Mouse (Mus musculus) heart, postnatal 25 days (tissue): ENCODE results near the gene Csf2rb. TPM values are rescaled to one million over a fixed set of nuclear protein-coding genes. Genes with fewer than 3 reads are reported as not detected.
A peak's percentile ranks its signal among the peaks of the same experiment; 100 is the strongest.
"Not testable (repeated sequence)": the region's sequence is repeated elsewhere in the genome, so short reads cannot be mapped to it uniquely, and the experiment has no call there.

ENCODE experiments used
- DNase-seq: peaks from one replicate; pipeline ENCODE4 v3.0.0; 2022; ENCODE audit warnings: low spot score
- intact Hi-C: fragments of 180-260 bp; cut with DNase I; formaldehyde crosslinking; loops from one replicate; pipeline ENCODE4 v1.15.1; 2025
- total RNA-seq, 2 experiments: library from RNA; stranded (reverse); gene quantifications; 2 replicates each; pipeline ENCODE4 v1.2.3; 2021

Csf2rb gene
- 1 to 10 TPM; 2.5 TPM for total RNA-seq

DNA sequence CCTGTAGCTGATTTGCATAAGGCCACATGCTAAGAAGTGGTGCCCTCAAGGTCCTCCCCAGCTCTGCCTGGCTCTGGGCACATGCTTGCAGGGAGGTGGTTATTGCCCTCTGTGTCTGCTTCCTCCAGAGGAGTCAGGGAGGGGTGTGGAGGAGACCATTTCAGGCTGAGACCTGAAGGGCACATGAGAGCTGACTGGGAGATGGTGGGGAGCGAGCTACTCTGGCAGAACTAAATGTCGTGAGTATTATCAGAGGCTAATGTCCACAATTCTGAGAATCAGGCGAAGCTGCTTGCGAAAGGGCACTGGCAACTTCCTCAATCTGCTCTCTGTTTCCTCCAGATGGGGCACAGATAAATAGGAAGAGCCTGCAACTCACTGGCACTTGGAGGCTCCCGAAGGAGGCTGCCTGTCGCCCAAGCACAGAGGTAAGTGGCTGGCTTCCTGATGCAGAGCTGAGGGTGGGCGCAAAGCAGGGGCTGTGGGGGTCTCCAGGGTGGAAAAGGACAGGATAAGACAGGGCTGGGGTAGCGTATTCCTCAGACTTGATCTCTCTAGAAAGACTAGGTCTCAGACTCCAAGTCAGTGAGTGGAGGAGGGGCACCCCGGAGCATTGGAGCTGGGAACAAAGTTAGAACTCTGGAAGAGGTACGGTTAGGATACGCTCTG, at the start of gene Csf2rb:
Gene Csf2rb, plus strand, starts transcription at position 82 of the 669 bp plus-strand sequence.
- intact Hi-C loops = no loop called here
- DNase-seq = no peak

DNA sequence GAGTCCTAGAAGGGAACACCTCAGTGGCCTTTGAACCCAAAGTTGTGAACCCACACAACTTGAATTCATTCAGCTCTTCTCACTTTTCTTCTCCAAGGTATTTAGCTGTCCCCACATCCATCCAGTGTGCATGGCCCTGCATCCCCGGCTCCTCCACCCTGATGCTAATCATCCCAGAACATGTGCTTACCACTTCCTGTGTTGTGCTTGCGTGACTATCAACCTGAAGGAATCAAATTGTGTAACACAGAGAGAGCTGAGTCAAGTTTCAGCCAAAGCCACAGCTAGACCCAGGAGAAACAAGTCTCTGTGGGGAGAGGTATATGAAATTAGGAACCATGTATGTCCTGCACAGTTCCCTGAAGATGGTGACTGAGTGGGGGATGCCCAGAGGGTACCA, 47.2 kb upstream of the Csf2rb start:
- intact Hi-C loops = no loop called here
- no peak for DNase-seq

DNA sequence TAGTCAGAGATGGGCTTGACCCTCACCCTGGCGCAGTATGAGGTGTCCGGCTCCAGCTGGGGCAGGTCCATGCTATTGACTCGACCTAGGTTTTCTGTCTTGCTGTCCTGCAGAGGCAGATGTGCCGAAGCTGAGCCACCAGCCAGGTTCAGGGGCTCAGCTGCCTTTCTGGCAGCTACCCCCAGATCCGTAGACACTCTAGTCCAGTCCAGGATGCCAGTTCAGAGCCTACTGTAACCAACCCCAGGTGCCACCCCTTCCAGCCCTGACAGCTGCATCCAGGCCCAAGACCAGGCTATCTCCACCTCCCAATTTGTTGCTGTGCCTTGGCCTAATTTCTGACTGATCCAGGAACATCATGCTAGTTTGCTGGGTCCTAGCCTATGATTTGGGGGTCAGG, 37.6 kb upstream of the Csf2rb start:
- intact Hi-C loops = no loop called here
- no peak for DNase-seq

DNA sequence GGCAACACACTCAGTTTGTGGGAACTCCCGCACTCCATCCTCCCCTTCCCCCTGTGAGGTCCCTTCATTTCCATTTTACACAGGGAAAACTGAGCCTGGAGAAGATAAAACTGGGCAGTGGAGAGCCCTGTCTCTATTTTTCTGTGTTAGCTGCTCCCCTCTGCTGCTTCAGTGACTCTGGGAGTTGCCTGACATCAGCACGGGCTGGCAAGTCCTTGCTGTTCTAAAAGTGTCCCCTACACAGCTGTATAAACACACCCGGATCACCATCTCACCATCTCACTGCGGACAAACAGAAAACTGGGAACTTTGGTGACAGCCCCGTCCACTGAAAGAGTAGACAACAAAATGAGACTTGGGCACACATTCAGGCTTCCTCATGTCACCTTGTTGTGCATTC, 35.8 kb upstream of the Csf2rb start:
- intact Hi-C loops, DNase-seq: not testable (repeated sequence)

DNA sequence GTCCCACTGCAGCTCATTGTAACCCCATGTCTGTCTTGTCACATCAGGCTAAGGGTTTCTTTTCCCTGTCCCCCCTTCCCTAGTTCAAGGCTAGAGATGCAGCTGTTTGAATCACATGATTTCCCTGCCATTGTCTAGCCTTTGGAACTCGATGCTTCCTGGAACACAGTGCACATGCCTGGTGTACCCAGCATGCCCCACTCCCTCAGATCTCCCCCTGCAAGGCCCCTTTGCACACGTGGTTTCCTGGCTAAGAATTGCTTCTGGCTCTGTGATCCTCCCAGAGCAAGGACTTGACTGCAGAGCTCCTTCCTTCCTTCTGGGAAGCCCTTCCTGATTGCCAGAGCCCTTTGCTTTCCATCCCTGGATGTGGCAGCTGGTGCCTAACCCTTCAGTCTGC, 32.3 kb upstream of the Csf2rb start:
- DNase-seq = not testable (repeated sequence)

DNA sequence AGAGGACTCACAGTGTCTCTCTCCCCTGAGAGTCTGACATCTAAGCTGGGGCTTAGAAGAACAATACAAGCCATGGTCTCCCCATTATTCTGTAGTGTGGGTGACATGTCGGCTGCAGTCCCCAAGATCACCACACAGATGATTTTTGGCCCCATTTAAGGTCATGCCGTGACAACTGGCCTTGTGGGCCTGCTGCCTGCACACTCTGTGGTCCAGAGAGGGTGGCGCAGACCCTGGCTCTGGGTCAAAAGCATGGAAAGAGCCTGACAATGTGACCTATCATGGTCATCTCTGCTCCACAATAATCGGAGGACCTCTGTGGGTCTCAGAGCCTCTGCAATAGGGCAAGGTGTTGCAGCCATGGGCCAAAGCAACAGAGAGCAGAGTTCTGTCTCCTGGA, 31.8 kb upstream of the Csf2rb start:
- intact Hi-C loops = loop anchor here (1.0 kb wide), 1 partner anchor 44 kb away; no protein-coding TSS in a partner anchor

More for the DNA sequence above, 32.3 kb upstream of the Csf2rb start:
- intact Hi-C loops = not testable (repeated sequence)

DNA sequence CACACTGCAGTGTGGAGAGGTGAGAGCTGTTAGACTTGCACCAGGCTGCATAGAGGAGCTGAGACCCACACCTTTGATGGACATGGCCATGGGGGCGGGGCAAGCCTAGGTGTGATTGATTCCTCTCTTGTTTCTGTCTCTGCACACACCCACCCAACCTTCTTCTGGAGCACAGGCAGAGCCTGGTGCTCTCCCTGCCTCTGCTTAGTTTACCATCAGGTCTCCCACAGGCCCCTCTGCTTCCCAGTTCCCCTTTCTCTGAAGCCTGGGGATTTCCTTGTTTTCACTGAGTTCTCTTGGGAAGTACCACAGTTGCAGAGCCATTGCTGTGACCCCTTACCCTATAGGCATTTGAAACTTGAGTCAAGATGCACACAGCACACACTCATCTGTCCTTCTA, 27.0 kb upstream of the Csf2rb start:
- DNase-seq = no peak
- intact Hi-C loops = no loop called here

More for the DNA sequence above, 31.8 kb upstream of the Csf2rb start:
- DNase-seq = no peak

DNA sequence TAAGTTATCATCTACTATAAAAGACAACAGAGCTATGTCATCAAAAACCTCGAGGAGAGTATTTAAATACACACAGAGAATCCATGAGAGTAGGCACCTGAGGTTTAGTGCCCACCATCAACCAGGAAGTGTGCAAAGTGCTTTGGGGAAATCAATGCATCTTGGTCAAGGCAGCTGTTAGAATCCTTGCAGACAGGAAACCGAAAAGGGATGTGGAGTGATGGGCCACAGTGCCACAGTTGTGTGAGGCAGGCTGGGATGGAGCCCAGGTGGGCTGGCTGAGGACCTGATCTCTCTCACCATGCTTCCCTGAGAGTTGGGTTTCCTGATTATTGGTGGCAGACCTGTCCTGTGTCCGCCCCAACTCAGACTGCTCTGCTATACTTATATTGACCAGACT, 25.9 kb upstream of the Csf2rb start:
- DNase-seq = no peak
- intact Hi-C loops = no loop called here

DNA sequence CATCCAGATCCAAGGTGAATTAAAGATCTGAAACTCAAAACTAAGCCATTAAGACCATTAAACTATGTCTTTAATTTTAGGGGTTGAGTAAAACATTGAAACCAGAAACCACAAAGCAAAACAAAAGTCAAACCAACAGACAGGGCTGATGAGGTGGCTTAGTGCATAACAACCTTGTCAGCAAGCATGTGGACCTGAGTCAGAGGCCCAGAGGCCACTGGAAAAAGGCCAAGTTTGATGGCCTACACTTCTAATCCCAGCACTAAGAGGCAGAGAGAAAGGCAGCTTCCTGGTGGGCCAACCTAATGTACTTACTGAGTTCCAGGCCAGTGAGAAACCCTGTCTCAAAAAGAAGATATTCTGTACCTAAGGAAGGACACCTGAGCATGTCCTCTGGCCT, 24.8 kb upstream of the Csf2rb start:
- intact Hi-C loops = no loop called here
- no peak for DNase-seq

DNA sequence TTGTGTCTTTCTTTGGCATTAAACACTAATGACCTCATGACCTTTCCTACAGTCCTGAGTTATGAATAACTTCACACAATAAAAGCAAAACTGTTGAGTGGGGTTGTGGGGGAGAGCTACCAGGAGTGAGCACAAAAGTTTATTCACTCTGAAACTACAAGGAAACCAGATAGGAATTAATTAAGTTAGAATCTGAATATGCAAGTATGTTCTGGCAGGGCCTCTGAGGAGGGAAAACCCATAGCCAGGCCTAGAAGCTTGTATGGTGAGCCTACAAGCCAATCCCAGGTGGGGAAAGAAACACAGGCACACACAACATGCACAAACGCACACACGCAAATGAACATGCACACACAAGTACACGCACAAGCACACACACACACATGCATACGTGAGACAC, 22.8 kb upstream of the Csf2rb start:
- no peak for DNase-seq
- intact Hi-C loops = no loop called here

DNA sequence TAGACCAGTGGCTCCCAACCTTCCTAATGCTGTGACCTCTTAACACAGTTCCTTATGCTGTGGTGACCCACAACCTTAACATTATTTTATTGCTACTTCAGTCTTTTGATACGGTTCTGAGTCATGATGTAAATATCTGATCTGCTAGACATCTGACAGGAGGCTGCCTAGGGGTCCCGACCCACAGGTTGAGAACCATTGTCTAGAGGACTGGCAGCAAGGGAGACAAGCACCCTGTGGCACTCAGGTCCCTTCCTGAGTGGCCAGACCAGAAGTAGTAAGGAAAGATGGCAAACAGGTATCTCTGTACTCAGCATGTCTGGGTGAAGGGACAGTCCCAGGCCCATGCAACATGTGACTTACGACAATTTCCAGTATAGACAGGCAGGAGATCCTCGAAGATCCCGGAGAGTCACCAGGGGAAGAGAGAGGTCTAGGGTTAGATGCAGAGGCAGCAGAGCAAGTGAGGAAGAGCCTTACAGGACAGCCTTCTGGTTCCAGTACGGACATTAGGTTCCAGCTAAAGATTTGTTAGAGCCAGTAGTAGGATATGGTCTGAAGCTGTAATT, 21.8 kb upstream of the Csf2rb start:
- intact Hi-C loops = no loop called here

DNA sequence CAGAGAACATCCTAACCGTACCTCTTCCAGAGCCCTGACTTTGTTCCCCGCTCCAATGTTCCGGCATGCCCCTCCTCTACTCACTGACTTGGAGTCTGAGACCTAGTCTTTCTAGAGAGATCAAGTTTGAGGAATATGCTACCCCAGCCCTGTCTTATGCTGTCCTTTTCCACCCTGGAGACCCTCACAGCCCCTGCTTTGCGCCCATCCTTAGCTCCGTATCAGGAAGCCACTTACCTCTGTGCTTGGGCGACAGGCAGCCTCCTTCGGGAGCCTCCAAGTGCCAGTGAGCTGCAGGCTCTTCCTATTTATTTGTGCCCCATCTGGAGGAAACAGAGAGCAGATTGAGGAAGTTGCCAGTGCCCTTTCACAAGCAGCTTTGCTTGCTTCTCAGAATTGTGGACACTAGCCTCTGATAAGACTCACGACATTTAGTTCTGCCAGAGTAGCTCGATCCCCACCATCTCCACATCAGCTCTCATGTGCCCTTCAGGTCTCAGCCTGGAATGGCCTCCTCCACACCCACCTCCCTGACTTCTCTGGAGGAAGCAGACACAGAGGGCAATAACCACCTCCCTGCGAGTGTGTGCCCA, 20.1 kb upstream of the Csf2rb start, which contains the start of gene Csf2rb2:
Gene Csf2rb2, minus strand, starts transcription at position 381 of the 593 bp plus-strand sequence.
- intact Hi-C loops = no loop called here
- DNase-seq = no peak

More for the DNA sequence above, 21.8 kb upstream of the Csf2rb start:
- DNase-seq = no peak

DNA sequence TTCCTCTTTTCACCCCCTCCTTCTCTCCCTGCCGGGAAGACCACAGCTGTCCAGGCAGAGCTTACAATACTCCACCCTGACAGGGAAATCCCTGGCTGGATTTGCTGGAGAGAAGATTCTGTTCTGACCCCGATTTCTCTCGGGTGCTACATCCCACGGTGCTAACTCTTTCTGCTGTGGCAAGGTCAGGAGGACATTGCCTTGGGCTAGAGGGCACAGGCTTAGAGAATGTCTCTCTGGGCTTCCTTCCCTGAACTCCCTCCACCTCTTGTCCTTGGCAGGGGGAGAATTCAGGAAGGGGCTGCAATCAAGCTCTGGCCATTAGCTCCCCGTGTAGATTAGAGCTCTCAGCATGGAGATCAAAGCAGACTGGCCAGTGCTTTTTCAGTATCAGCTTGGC, 15.7 kb upstream of the Csf2rb start:
- intact Hi-C loops = no loop called here
- no peak for DNase-seq

DNA sequence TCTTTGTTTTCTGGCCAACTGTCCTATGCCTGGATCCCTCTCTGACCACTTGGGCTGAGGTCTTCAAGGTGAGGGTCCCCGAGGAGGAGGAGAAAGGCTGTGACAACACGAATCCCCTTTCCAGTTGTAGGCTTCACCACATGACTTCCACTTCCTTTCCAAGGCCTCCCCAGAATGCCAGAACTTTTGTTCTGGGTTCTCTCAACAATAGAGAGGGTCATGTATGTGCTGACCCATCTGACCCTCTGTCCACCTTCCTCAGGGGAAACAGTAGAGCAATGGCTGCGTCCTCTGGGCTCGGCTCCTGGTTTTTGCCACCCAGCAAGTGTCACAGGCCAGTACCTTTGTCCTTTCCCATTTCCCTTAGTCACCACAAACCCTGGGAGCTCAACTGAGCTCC, 14.6 kb upstream of the Csf2rb start:
- no peak for DNase-seq
- intact Hi-C loops = no loop called here

DNA sequence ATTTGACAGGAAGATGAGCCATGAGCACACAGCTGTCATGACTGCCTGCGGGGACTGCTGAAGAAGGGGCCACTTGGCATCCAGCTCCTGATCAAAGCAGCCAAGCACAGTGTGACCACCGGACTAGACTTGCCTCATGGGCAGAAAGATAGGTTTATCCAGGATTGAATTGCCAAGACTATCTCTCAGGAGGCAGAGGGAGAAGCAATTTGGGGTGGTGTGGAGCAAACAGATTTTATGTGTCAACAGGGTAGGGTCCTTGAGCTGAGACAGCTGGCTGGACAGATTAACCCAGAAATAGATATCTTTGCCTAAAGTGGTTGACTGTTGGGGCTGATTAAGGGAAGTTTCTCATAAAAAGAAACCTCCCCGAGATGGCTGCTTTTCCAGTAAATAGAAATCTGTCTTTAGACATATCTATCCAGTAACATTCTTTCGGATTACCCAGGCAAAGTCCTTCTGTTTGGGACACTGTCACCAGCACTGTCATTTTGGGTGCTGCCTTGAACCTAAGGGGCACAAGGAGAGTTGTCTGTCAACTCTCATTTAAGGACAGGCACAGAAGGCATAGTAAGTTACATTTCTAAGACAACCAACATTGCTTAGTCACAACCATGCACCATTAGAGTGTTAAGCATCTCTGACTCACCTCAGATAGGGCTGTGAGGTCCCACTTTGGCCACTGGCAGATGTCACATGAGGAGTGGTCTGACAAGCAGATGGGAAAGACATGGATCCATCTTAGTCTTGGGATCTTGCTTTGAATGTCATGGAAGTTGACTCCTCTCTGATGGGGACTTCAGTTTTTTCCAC, 12.9 kb upstream of the Csf2rb start:
- intact Hi-C loops = not testable (repeated sequence)

DNA sequence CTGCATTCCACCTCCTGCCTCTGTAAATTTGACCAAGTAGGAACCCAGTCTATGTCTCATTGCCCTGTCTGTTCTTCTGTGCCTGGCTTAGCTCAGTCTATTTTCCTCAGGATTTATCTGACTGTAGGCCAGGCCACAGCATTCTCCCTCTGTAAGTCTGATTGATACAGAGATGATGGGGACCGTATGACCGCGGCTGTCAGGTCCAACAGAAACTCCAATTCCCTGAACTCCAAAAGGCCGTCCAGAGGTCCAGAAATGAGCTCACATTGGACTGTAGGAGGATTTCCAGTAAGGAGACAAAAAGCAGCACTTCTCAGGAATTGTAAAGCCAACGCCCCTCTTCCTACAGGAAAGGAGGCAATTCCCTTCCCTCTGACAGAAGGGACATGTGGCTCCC, 11.9 kb upstream of the Csf2rb start:
- intact Hi-C loops, DNase-seq: not testable (repeated sequence)

More for the DNA sequence above, 12.9 kb upstream of the Csf2rb start:
- DNase-seq = not testable (repeated sequence)

DNA sequence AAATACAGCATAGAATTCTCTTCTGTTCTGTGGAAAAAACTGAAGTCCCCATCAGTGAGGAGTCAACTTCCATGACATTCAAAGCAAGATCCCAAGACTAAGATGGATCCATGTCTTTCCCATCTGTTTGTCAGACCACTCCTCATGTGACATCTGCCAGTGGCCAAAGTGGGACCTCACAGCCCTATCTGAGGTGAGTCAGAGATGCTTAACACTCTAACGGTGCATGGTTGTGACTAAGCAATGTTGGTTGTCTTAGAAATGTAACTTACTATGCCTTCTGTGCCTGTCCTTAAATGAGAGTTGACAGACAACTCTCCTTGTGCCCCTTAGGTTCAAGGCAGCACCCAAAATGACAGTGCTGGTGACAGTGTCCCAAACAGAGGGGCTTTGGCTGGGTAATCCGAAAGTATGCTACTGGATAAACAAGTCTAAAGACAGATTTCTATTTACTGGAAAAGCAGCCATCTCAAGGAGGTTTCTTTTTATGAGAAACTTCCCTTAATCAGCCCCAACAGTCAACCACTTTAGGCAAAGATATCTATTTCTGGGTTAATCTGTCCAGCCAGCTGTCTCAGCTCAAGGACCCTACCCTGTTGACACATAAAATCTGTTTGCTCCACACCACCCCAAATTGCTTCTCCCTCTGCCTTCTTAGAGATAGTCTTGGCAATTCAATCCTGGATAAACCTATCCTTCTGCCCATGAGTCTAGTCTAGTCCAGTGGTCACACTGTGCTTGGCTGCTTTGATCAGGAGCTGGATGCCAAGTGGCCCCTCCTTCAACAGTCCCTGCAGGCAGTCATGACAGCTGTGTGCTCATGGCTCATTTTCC, 7.0 kb upstream of the Csf2rb start:
- intact Hi-C loops = not testable (repeated sequence)

DNA sequence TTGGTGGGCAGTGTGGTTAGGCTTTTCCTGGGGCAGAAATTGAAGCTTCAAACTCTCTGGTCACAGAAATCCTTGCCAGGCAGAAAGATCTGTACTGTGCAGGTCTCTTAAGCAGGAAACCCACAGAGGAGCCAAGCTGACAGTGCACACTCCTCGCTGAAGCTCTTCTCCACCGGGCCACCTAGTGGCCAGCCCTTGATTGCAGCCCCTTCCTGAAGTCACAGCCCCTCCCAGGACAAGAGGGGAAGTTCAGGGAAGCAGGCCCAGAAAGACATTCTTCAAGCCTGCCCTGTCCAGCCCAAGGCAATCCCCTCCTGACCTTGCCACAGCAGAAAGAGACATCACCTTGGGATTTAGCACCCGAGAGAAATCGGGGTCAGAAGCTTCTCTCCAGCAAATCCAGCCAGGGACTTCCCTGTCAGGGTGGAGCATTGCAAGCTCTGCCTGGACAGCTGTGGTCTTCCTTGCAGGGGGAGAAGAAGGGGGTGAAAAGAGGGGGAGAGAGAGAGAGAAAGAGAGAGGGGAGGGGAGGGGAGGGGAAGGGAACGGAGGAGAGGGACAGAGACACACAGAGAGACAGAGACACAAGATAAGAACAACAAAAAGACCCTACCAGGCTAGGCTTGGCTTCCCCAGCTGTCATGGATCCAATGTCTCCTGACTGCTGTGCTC, 4.6 kb upstream of the Csf2rb start:
- intact Hi-C loops = loop anchor here (1.0 kb wide), 1 partner anchor 64 kb away; no protein-coding TSS in a partner anchor
- peak; percentile 76 for DNase-seq

More for the DNA sequence above, 7.0 kb upstream of the Csf2rb start:
- peak; percentile 28 for DNase-seq

DNA sequence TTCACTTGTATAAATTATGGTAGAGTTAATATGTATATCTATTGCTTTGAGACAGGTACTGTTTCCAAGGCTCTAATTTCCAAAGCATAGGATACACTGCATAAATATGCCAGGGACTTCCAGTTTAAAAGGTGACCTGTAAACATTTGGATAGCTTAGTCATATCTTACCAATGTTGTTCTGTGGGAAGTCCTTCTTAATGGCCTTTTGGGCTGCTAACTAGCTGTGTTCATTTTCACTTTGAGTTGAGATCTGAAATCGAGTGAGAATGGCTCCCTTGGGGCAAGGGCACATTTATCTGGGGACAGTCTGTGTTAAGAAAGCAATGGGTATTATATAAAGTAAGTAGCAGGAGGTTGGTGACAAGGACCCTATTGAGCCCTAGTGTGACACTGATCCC, 2.2 kb upstream of the Csf2rb start:
- DNase-seq = no peak
- intact Hi-C loops = no loop called here
